Mouse (Mus musculus): ENCODE measurements around the gene Cenpf.

- no peak for TF ChIP-seq CTCF (IDR thresholded peaks at IDR 0.05; ENCODE audit: low read depth)
- TF ChIP-seq EP300 (IDR thresholded peaks at IDR 0.05; ENCODE audit: low read depth) = no peak
These were observed 23.6 kb downstream of the Cenpf start for GRCm38 (mm10) chr1:189664061-189664872.

Measured in liver, embryonic 14.5 days (tissue).